Mouse (Mus musculus): ENCODE results near the gene Prpf38b.

Prpf38b gene

DNA sequence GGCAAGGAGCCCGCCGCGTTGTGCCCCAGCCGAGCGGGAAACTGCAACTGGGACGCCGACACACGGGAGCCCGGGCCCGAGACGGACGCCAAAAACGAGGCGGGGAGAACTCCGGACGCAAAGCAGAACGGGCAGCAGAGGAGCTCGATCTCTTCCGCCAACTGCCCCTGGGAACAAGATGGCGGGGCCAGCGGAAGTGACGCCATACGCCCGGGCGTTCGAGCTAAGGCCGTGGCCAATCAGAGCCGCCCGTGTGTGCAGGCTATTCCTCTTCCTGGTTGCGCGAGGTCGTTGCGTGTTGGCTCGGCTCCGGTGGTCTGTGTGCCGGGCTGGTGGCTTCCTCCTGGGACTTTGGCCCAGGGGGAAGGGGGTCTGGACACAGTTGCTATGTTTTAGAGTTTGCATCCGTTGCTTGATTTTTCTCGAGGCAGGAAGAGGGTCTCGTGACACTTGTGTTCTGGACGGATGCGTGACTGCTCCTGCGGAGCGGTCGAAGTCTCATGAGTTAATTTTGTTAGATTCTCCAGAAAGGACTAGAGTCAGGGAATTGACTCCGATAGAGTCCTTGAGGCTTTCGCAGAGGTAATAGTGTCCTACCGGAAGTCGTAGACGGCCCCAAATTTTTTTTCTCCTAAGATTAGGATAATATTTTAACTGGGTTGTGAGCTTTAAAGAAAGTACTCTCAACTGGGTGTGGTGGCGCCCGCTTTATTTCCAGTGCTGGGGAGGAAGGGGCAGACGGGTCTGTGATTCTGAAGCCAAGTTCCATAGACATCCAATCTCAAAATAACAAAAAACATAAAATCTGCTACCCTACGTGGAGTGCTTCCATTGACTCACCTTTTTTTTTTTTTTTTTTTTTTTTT, at the start of gene Prpf38b:
Prpf38b (minus strand) TSS at position 180 of the 866 bp plus-strand sequence.
- peak; percentile 96 for DNase-seq

DNA sequence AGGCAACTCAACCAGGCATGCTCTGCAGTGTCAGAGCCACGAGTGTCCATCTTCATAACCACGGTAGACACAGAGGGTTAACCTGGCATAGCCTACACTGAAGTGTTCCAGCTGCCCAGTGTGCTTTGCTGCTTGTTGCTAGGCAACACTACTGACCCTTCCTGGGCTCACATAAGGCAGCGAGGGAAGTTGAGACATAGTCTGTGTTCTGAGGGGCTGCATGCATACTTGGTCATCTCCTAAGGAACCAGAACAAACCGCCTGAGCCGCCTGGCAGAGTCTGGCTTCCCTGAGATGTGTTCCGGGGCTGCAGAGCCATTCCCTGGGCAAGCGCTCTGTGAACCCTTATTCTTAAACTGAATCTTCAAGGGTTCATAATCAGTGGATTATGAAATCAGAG, 49.7 kb upstream of the Prpf38b start:
- DNase-seq: peak; percentile 20

DNA sequence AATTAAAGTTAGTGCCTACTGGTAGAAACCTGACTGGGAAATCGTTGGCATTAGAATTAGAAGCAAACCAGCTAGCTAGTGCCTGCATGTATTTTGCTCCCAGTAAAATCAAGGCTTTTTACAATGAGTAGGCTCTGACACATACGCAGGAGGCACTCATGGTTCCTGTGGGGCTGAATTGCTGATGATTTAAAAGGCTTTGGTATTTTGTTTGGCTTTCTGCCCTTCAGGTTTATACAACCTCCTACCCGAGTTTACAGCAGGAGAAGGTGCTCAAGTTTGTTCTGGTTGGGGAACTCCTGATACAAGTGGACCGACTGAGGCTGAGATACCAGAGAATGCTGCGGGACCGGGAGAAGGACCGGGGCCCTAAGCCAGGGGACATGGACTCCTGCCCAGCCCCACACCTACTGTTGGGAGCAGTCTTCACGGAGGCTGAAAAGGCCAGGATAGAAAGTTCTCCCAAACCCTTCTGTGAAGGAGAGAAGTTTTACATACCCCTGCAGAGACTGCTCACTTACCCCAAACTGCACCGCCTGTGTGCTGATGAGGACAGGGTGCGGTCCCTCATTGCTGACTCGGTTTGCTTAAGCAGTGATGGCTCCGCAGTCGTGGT, 48.3 kb upstream of the Prpf38b start:
- DNase-seq: peak; percentile 5

DNA sequence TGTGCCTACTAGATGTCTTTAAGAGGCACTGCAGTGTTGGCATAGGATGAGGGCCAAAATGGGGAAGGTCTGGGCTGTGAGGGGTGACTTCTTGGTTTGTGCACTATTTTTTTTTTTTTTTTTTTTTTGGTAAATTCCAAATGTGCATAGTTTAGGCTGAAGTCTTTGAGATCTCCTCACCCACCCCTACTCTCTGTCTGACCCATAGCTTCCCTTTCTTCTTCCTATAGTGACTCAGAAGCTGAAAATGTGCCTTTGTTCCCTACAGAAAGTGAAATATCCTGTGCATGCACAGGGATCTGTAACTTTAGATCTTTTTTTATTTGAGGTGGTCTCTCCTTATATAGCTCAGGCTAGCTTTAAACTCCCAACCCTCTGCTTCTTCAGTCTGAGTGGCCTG, 46.4 kb upstream of the Prpf38b start:
- no peak for DNase-seq

DNA sequence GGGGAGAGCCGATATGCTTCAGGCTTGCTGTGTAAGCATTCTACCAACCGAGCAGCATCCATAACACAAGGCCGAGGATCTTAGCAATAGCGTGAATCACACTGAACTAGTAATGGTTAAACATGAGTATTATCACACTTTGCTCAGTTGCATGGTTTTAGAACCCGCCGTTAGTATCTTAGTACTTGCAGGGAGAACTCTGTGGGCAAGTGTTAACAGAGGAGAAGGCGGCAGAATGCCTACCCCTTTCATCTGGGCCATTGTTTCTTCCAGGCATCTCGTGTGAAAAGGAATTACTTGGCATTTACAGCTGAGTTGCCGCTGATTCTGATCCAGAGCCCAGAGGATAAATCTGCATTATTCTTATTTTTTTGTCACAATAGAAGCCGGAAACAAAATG, 29.5 kb upstream of the Prpf38b start:
- no peak for DNase-seq

DNA sequence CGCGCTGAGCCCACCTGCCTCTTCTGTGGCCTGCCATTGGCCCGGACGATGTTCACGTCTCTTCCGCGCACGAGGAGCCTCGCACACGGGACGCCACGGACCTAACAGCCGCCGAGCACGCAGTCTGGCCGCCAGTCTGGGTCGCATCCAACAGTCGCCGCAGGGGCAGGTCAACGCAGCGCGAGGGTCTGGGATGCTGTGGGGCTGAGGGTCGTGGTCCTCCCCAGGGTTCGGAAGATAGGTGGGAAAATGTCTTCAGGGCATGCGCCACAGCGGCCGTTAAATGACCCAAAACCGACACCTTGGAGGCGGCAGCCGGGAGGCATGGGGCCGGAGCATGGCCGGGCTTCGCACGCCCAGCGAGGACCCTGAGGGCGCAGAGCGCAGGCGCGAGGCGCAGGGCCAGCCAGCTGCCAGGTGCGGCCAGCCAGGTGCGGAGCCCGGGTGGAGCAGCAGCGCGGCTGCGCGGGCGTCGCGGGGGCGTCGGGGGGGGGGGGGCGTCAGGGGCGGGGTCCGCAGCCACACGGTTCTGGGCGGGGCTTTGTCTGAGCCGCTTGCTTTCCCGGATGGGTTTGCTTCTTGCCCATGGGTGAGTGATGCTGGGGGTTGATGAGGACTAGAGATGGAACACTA, 28.6 kb upstream of the Prpf38b start, which contains the start of gene Gm9857:
Gm9857 (minus strand) TSS at position 445 of the 633 bp plus-strand sequence.
- DNase-seq: peak; percentile 13

DNA sequence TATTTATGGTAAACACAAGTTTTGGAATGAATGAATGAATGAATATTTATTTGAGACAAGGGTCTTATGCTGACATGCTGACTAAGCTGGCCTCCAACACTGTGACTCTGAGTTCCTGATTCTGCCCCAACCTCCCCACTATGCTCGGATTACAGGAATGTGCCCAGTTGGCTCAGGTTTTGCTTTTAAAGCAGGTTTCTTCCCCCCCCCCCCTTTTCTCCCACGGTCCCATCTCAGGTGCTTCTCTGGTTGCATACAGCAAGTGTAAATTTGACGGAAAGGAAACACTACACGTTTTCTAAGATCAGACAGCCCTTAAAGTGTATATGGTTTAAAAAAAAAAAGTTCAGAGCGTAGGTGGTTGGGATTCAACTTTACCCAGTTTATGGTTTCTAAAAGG, 28.0 kb upstream of the Prpf38b start, which contains the start of gene Henmt1:
Henmt1 (plus strand) TSS at position 301 of the 400 bp plus-strand sequence.
- DNase-seq: no peak

DNA sequence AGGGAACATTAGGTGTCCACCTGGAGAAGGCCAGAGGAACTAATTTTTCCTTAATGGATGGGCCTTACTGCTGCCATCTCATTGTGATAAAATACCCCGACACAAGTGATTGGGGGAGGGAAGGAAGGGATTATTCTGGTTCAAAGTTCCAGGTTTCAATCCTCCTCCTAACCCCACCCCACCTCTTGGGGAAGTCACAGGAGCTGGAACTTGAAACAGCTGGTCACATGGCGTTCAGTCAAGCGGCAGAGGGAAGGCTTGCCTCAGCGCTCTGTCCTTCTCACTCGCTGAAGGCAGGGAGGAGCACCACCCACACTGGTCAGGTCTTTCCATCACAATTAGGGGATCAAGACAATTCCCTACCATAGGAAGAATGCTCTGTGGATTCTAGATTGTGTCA, 27.2 kb upstream of the Prpf38b start:
- DNase-seq: no peak

DNA sequence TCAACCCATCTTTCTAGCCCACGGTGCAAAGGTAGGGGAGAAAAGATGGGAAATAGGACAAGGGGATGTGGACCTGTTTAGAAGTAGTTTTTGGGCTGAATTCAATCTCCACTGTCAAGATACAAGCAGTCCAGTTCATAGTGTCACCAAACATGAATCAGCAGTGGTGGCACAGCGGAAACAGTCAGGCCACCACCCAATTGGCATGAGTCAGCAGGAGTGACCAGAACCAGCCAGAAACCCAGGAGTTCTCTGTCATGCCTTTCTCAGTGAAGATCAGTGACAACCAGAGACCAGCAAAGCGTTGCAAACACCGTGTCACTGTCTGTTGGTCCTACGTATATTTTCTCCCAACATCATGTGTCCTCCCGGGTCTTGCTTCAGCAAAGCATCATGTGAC, 22.0 kb upstream of the Prpf38b start:
- DNase-seq: no peak

DNA sequence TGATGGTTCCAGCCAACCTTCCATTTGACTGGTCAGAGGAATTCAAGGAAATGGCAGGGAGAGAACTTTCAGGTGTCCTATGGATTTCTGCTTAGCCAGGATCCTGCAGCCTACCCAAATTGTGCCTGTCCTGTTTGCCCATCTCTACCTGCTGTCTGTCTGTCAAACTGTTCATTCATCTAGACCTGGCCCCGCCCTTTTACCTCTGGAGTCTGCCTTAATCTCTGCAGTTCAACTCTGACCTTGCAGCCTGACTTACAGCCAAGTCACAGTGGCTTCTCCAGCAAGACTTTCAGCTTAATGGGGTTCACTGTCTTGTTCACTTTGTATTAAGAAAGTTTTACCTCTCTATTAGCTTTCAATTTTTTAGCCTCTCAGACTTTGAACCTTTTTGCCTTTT, 14.8 kb upstream of the Prpf38b start:
- no peak for DNase-seq

DNA sequence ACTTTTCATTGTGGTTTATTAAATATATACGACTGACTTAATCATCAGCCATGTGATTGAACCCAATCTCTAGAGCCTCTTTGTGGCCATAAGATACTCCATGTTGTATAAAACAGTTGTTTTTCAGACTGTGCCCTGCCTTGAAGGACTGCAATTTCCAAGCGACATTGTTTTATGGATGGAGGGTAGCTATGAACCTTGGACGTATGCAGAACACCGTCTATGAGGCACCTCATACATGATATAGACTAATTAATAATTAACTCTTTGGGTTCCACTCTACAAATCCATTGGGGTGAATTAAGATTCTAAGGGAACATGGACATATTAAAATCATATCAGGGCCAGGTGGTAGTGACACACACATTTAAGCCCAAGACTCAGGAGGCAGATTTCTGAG, 14.2 kb upstream of the Prpf38b start:
- no peak for DNase-seq

DNA sequence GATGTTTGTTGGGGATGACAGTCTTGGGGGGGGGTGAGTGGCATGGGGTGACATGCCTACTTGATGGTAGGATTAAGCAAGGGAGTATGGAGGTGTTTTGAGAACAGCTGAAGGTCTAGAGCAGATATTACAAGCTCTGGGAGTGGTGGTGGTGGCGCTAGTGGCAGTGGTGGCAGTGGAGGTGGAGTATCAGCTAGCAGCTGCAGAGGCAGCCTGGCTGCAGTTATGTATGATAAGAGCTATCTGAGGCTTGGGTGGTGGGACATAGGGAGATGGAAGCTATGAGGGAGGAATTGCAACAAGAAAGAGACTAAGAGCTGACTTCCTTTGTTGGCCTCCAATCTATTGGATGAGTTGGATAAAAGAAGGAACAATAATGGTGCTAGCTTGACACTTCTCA, 10.3 kb upstream of the Prpf38b start:
- no peak for DNase-seq

DNA sequence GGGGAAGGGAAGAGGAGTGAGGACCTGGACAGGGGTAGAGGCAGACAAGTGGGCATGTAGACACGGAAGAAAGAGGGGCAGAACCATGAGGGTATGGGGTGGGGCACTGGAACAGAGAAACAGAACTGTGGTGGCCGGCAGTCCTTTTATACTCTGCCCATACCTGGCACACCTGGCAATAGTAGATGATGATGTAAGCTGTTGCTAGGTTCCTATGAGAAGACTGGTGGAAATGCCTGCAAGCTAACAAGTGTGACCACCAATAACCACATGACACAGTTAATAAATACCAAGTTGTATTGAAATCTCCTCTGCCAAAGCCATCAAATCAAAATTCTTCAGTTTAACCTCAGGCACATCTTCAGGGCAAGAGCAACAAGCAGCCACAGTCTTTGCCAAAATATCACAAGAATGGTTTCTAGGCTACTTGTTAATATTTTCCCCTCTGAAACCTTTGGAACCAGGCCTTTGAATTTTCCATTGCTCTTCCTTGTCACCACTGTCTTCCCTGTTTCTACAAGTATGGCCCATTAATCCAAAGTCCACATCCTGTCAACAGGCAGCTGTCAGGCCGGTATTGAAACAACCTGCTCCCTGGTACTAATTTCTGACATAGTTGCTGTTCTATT, 9.0 kb upstream of the Prpf38b start:
- DNase-seq: no peak

DNA sequence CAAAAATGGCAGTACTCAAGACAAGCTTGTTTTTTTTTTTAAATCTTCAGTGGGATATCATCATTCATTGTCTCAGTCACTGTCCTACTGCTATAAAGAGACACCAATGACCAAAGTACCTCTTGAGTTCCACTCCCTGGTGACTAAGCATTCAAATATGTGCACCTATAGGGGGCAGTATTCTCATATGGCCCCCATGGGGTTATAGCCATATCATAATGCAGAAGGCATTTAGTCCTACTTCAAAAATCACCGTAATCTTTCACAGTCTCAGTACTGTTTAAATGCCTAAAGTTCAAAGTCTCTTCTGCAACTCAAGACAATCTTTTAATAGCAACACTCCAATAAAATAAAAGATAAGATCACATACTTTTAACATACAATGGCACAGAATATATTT, 7.3 kb upstream of the Prpf38b start:
- DNase-seq: no peak

DNA sequence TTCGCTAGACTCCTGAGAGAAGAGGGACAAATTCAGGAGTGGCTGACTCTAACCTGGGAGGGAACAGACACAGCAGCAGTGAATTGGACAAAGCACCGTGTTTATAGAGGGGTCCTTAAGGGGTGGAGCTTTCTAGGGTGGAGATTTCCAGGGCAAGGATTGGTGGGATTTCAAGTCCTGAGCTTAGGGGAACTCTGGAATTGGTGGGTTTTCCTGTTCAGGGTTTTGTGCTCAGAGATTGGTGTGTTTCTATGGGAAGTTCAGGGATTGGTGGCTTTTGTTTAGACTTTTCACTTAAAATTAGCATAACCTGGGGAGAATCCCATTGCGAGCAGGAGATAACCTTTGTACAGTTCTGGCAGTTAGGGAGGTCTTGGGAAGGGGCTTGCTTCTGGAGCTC, 6.5 kb upstream of the Prpf38b start:
- no peak for DNase-seq

DNA sequence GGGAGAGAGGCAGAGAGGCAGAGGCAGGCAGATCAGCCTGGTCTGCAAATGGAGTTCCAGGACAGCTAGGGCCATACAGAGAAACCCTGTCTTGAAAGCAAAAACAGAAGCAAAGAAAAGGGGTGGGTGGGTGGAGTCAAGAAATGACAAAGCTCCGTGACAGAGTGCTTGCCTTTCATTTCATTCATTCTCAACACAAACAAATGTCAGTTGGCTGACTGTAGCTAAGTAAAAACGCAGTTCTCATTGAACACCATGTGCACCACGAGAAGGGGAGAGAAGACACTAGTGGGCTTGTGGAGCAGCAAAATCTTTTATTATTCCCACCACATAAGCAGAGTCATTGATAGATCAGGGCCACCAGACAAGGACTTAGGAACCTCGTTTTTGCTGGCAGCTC, 5.3 kb upstream of the Prpf38b start:
- DNase-seq: no peak

DNA sequence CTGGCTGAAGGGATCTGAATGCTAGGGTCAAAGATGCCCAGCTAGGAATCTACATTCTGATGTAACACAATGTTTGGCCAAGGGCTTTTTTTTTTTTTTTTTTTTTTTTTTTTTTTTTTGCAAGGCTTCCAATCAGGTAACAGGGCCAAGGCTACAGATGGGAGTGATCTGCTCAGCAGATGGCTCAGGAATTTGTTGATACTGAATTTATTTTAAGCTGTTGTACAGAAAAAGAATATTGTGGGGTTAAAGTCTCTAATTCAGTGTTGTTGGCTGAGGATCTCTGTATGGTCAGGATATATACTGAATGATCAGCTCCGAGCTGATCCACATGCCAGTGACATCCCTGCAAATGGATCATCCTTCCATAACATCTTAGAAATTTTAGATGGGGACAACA, 4.5 kb upstream of the Prpf38b start:
- DNase-seq: no peak

DNA sequence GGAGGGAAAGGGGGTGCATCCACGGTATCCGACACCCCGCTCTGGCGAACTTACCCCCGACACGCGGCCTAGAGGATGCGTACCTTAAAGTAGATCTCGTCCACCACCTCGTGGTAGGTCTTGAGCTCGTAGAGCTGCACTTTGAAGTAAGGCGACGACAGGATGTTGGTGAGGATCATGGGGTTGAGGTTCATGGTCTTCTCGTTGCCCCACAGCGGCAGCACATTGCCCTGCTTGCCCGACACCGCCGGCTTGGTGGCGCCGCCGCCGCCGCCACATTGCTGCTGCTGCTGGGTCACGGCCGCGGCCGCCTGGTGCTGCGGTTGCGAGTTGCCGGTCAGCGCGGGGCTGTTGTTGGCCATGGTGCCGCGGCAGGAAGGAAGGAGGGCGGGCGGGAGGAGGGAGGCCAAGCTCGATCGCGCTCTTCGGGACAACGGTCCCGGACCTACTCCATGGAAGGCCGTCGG, 413 bp downstream of the Prpf38b start:
- peak; percentile 59 for DNase-seq

DNA sequence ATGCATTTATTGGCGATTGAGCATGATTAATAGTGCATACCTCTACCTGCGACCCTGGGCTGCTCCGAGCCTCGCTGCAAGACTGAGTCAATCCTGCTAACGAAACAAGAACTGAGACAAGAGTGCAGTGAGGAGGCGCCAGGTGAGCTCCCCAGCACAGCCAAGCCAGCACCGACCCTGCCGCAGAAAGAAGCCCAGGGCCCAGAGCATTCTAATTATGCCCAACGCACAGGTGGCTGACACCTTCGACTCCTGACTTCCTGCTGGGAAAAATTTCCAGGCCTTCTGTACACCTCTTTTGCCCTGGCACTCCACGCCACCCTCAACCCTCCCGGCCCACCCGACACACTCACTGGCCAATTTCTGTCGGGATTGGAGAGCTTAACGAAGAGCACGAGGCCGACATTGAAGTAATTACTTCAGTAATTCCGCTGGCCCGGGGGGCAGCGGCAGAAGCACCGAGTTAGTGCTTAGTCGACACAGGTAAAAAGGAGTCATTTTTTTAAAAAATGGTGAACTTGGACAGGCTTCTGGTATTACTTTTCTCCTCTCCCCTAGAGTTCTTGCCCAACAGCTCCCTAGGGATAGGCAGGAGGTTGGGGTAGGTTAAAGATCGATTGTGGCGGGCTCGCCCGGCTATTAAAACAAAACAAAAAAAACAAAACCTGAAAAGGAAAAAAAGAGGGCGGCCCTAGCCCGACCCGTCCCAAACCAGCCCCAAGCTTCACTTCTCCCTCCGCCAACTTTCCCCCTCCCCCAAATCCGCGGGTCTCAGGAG, 1.0 kb downstream of the Prpf38b start:
- peak; percentile 13 for DNase-seq

DNA sequence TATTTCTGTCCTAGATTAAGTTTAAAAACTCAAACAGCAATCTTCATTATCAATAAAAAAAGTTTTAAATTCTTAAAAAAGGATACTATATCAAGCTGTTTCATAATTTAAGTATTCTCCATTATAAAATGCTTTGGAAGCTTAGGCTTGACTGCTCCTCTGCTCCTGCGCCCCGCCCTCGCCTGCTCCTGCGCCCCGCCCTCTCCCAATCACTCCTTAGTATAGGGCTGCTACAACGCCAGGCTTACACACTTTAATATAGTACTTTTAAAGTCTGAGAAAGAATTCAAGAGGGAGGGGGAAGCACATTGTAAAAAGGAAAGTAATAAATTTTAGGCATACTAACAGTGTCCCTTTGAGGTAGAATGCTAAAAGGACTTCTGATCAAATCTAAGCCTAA, 8.6 kb downstream of the Prpf38b start:
- no peak for DNase-seq

DNA sequence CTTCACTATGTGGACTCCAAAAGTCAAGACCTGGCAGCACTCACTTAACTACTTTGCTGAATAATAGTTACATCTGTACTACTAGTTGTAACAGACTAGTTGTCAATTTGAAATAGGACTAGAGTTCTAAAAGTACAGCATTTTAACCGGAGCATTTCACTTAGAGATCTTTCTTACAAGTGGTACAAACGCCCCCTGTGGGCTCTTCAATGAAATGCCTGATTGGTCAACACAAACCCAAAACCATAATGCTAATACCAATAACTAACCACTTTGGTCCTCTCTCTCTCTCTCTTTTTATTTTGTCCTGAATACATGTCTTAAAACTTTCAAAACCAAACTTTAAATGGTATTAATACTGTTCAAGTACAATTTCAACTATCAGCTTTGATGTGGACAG, 9.5 kb downstream of the Prpf38b start:
- DNase-seq: no peak

DNA sequence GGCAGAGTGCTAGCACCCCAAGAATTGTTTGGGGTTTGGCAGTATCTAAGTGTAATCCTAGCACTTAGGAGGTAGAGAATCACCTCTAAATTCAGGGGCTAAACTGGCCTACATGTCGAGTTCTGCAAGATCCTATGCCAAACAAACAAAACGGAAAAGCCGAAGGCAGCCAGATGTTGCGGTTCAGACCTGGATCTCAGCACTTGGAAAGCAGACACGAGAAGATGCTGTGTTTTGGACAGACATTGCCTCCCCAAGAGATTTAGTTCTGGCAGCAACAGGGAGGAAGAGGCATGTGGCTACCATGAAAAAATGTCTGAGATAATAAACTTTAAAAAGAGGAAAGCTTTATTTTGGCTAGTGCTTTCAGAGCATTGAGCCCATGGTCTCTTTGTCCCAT, 10.8 kb downstream of the Prpf38b start:
- DNase-seq: no peak

DNA sequence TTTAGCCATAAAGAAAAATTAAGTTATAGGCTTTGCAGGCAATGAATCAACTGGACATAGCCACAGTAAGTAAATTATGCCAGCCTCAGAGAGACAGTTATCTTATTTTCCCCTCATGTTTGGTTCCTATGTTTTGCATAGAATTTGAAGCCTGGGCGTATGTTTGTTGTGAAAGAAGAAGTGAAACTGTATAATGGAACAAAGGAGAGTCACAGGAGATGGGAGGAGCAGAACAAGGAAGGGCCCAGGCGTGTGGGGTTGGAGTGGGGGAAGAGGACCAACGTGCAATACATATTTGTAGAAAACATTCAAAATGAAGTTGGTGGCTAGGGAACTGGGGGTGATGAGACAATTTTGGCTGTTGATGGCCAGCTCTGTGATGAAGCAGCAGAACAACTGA, 11.4 kb downstream of the Prpf38b start:
- DNase-seq: no peak

All from lung, postnatal 14 days (tissue).